8 mouse cellular contexts compared by ENCODE assay signal in the genomic region with DNA sequence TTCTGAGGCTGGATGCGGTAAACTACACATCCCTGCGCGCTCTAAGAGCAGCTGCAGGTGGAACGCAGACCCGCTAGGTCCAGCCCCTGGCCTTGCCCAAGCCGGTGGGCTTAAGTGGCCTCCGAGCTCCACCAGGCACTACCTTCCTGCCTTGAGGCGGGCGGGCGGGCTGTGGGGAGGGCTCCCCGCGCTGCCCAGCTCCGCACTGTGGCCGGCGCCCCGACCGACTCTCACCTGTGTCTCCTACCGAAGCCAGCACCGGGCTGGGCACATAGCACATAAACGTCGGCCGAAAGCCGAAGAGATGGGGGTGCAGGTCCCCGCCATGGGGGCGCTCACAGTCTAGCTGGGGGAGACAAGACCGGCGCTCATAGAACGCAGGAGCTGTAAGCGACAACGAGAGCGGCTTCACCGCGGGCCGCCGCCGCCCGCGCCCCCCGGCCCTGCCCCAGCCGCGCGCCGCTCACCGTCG. TPM values are rescaled to one million over a fixed set of nuclear protein-coding genes. Genes with fewer than 3 reads are reported as not detected.
A peak's percentile ranks its signal among the peaks of the same experiment; 100 is the strongest.
DNase-seq lines count a peak whose midpoint lies in the region; ATAC-seq and TF ChIP-seq lines count a peak whose summit lies in the region.

No protein-coding gene starts in this region.

- H3K9ac ChIP-seq in heart, embryonic 13.5 days: peak overlapping the region; percentile 86
- peak overlapping the region; percentile 94 for H3K9ac ChIP-seq in ES-E14 (ENCODE audit: insufficient read depth, low read depth, low read length, poor library complexity, severe bottlenecking)
- peak overlapping the region; percentile 93 for H3K9ac ChIP-seq in embryonic facial prominence, embryonic 11.5 days (replicated peaks; ENCODE audit: low read length)
- peak overlapping the region; percentile 97 for H3K9ac ChIP-seq in intestine, embryonic 15.5 days
- H3K9ac ChIP-seq in midbrain, embryonic 15.5 days: peak overlapping the region; percentile 90

- H3K36me3 ChIP-seq in heart, embryonic 13.5 days: peaks cover 72% of the 10 kb centered on the region
- H3K36me3 ChIP-seq in ES-E14 (ENCODE audit: control insufficient read depth, insufficient read depth, low read length, poor library complexity, severe bottlenecking): peaks cover 60% of the 10 kb centered on the region
- peaks cover 10% of the 10 kb centered on the region for H3K36me3 ChIP-seq in embryonic facial prominence, embryonic 11.5 days (replicated peaks; ENCODE audit: control insufficient read depth, insufficient read depth, low read depth, low read length)
- peaks cover 66% of the 10 kb centered on the region for H3K36me3 ChIP-seq in intestine, embryonic 15.5 days
- peaks cover 59% of the 10 kb centered on the region for H3K36me3 ChIP-seq in midbrain, embryonic 15.5 days (replicated peaks)

- intact Hi-C loops in heart, postnatal 14 days (cut with DNase I): loop anchor here (2.0 kb wide), 1 partner anchor 36 kb away; a partner anchor contains a TSS

- peak overlapping the region; percentile 34 for H3K27ac ChIP-seq in heart, embryonic 13.5 days (replicated peaks)
- no peak overlapping the region for H3K27ac ChIP-seq in ES-E14 (ENCODE audit: insufficient read depth, low read depth, low read length, poor library complexity, severe bottlenecking)
- H3K27ac ChIP-seq in embryonic facial prominence, embryonic 11.5 days (replicated peaks; ENCODE audit: low read depth, low read length): peak overlapping the region; percentile 16; the same call in 1 of the 2 replicates
- H3K27ac ChIP-seq in intestine, embryonic 15.5 days: peak overlapping the region; percentile 81
- peak overlapping the region; percentile 77 for H3K27ac ChIP-seq in midbrain, embryonic 15.5 days

- H3K4me3 ChIP-seq in heart, embryonic 13.5 days: peak overlapping the region; percentile 86
- peak overlapping the region; percentile 93 to 99 for H3K4me3 ChIP-seq in ES-E14 (ENCODE audit: insufficient read depth in 1 of 2, low read depth in 1 of 2, low read length in 2 of 2, poor library complexity in 1 of 2, severe bottlenecking in 1 of 2)
- H3K4me3 ChIP-seq in embryonic facial prominence, embryonic 11.5 days (ENCODE audit: low read depth, low read length): peak overlapping the region; percentile 94
- H3K4me3 ChIP-seq in intestine, embryonic 15.5 days (replicated peaks): peak overlapping the region; percentile 97
- peak overlapping the region; percentile 86 for H3K4me3 ChIP-seq in midbrain, embryonic 15.5 days

- no peak for DNase-seq in heart, postnatal 14 days
- no peak for DNase-seq in ES-E14 (ENCODE audit: low read depth, low spot score)
- DNase-seq in embryonic facial prominence, embryonic 11.5 days (ENCODE audit: low spot score): no peak
- no peak for DNase-seq in urinary bladder, postnatal 4 days (ENCODE audit: low spot score in 2 of 2)
- DNase-seq in layer of hippocampus, postnatal 36 days: no peak

- under 1% methylated on average over 45 of the region's 45 CpGs for WGBS in heart, embryonic 13.5 days
- WGBS in embryonic facial prominence, embryonic 11.5 days: under 1% methylated on average over 30 of the region's 45 CpGs
- WGBS in intestine, embryonic 15.5 days: under 1% methylated on average over 45 of the region's 45 CpGs
- WGBS in midbrain, embryonic 15.5 days: under 1% methylated on average over 45 of the region's 45 CpGs

- H3K27me3 ChIP-seq in heart, embryonic 13.5 days (replicated peaks): no peaks in the 10 kb centered on the region
- no peaks in the 10 kb centered on the region for H3K27me3 ChIP-seq in embryonic facial prominence, embryonic 11.5 days (ENCODE audit: control insufficient read depth, insufficient read depth, low read length)
- H3K27me3 ChIP-seq in intestine, embryonic 15.5 days (replicated peaks): no peaks in the 10 kb centered on the region
- no peaks in the 10 kb centered on the region for H3K27me3 ChIP-seq in midbrain, embryonic 15.5 days (replicated peaks)

- peak overlapping the region; percentile 87 for H3K4me2 ChIP-seq in heart, embryonic 13.5 days
- peak overlapping the region; percentile 78 for H3K4me2 ChIP-seq in embryonic facial prominence, embryonic 11.5 days (ENCODE audit: low read depth, low read length)
- H3K4me2 ChIP-seq in intestine, embryonic 15.5 days (replicated peaks): peak overlapping the region; percentile 95
- H3K4me2 ChIP-seq in midbrain, embryonic 15.5 days: peak overlapping the region; percentile 96

- no peaks in the 10 kb centered on the region for H3K9me3 ChIP-seq in heart, embryonic 13.5 days
- H3K9me3 ChIP-seq in ES-E14 (ENCODE audit: control insufficient read depth, insufficient read depth, low read depth, low read length): no peaks in the 10 kb centered on the region
- no peaks in the 10 kb centered on the region for H3K9me3 ChIP-seq in embryonic facial prominence, embryonic 11.5 days (replicated peaks; ENCODE audit: control insufficient read depth, low read length)
- H3K9me3 ChIP-seq in intestine, embryonic 15.5 days: no peaks in the 10 kb centered on the region
- no peaks in the 10 kb centered on the region for H3K9me3 ChIP-seq in midbrain, embryonic 15.5 days

- ATAC-seq in heart, embryonic 13.5 days (ENCODE audit: extremely low read depth, insufficient number of reproducible peaks, low FRiP score, low TSS enrichment): no peak
- peak; percentile 78 for ATAC-seq in embryonic facial prominence, embryonic 11.5 days (replicated peaks; ENCODE audit: insufficient number of reproducible peaks, low FRiP score, low TSS enrichment, low read depth)
- ATAC-seq in intestine, embryonic 15.5 days: peak; percentile 75
- peak; percentile 59 for ATAC-seq in midbrain, embryonic 15.5 days (replicated peaks)

- in situ Hi-C loops in ES-E14 (cut with MboI; ENCODE audit: low sequenced_read_pairs in 2 of 2, unreplicated experiment in 2 of 2): no loop called here

- H3K4me1 ChIP-seq in heart, embryonic 13.5 days: peaks cover 22% of the 10 kb centered on the region
- no peaks in the 10 kb centered on the region for H3K4me1 ChIP-seq in ES-E14 (ENCODE audit: control insufficient read depth in 2 of 2, insufficient read depth in 2 of 2, low read length in 2 of 2, poor library complexity in 1 of 2)
- H3K4me1 ChIP-seq in embryonic facial prominence, embryonic 11.5 days (ENCODE audit: control insufficient read depth, insufficient read depth, low read length): no peaks in the 10 kb centered on the region; the same call in 1 of the 2 replicates
- H3K4me1 ChIP-seq in intestine, embryonic 15.5 days (replicated peaks): peaks cover 14% of the 10 kb centered on the region
- peaks cover 23% of the 10 kb centered on the region for H3K4me1 ChIP-seq in midbrain, embryonic 15.5 days

TF ChIP-seq in ES-E14, 5 proteins besides CTCF, POLR2A, EP300 and RAD21 (continues in another document):
- no peak for TF ChIP-seq ZC3H11A (IDR thresholded peaks at IDR 0.05; ENCODE audit: borderline replicate concordance, low read depth, low read length)
- no peak for TF ChIP-seq MAFK (IDR thresholded peaks at IDR 0.05; ENCODE audit: insufficient read depth, low read depth, low read length)
- no peak for TF ChIP-seq HCFC1 (IDR thresholded peaks at IDR 0.05; ENCODE audit: borderline replicate concordance, insufficient read depth, low read length)

RNA-seq across cellular contexts. Expression of a gene that starts 0.4 kb away (rescaled TPM):
- 70.8 and 72.4 TPM in 2 replicates for polyA plus RNA-seq in heart, embryonic 13.5 days (2015; fragmentation: Nextera tagmentation; extraction: Ambion mirVana)
- total RNA-seq in heart, postnatal 14 days (2021): 10 to 100 TPM; 55.4 to 58.6 TPM
- total RNA-seq in ES-E14 (2012; rRNA removed): 87.8 and 90.4 TPM in 2 replicates
- polyA plus RNA-seq in embryonic facial prominence, embryonic 11.5 days (2014; fragmentation: Nextera tagmentation; extraction: Ambion mirVana): 130 and 132 TPM in 2 replicates
- polyA plus RNA-seq in intestine, embryonic 15.5 days (2015; fragmentation: Nextera tagmentation; extraction: Ambion mirVana): 88.2 and 90.6 TPM in 2 replicates
- polyA plus RNA-seq in midbrain, embryonic 15.5 days (2015; fragmentation: Nextera tagmentation; extraction: Ambion mirVana): 175 and 181 TPM in 2 replicates
- total RNA-seq in layer of hippocampus, postnatal 36 days (2021): 100 to 1,000 TPM; 151 to 165 TPM

RNA-seq across cellular contexts. Expression of a gene that starts 0.4 kb away (rescaled TPM):
- 115 and 123 TPM in 2 replicates for polyA plus RNA-seq in heart, embryonic 13.5 days (2015; fragmentation: Nextera tagmentation; extraction: Ambion mirVana)
- 100 to 1,000 TPM; 118 to 121 TPM for total RNA-seq in heart, postnatal 14 days (2021)
- total RNA-seq in ES-E14 (2012; rRNA removed): 133 and 149 TPM in 2 replicates
- polyA plus RNA-seq in embryonic facial prominence, embryonic 11.5 days (2014; fragmentation: Nextera tagmentation; extraction: Ambion mirVana): 100 and 103 TPM in 2 replicates
- 101 and 105 TPM in 2 replicates for polyA plus RNA-seq in intestine, embryonic 15.5 days (2015; fragmentation: Nextera tagmentation; extraction: Ambion mirVana)
- 92.1 and 97.6 TPM in 2 replicates for polyA plus RNA-seq in midbrain, embryonic 15.5 days (2015; fragmentation: Nextera tagmentation; extraction: Ambion mirVana)
- total RNA-seq in layer of hippocampus, postnatal 36 days (2021): 10 to 100 TPM; 86.5 to 93.6 TPM

RNA-seq across cellular contexts. Expression of a gene that starts 8.3 kb away (rescaled TPM):
- 15.7 and 18.9 TPM in 2 replicates for polyA plus RNA-seq in heart, embryonic 13.5 days (2015; fragmentation: Nextera tagmentation; extraction: Ambion mirVana)
- 10 to 100 TPM; 11.8 to 13.3 TPM for total RNA-seq in heart, postnatal 14 days (2021)
- 79.2 and 128 TPM in 2 replicates for total RNA-seq in ES-E14 (2012; rRNA removed)
- polyA plus RNA-seq in embryonic facial prominence, embryonic 11.5 days (2014; fragmentation: Nextera tagmentation; extraction: Ambion mirVana): 17.9 and 18.6 TPM in 2 replicates
- 19.7 and 25.2 TPM in 2 replicates for polyA plus RNA-seq in intestine, embryonic 15.5 days (2015; fragmentation: Nextera tagmentation; extraction: Ambion mirVana)
- polyA plus RNA-seq in midbrain, embryonic 15.5 days (2015; fragmentation: Nextera tagmentation; extraction: Ambion mirVana): 33.0 and 40.0 TPM in 2 replicates
- 10 to 100 TPM; 65.3 to 72.3 TPM for total RNA-seq in layer of hippocampus, postnatal 36 days (2021)

RNA-seq across cellular contexts. Expression of a gene that starts 20.3 kb away (rescaled TPM):
- polyA plus RNA-seq in heart, embryonic 13.5 days (2015; fragmentation: Nextera tagmentation; extraction: Ambion mirVana): 13.2 and 15.5 TPM in 2 replicates
- 10 to 100 TPM; 15.6 to 15.9 TPM for total RNA-seq in heart, postnatal 14 days (2021)
- total RNA-seq in ES-E14 (2012; rRNA removed): 10.4 and 13.6 TPM in 2 replicates
- 19.0 and 22.9 TPM in 2 replicates for polyA plus RNA-seq in embryonic facial prominence, embryonic 11.5 days (2014; fragmentation: Nextera tagmentation; extraction: Ambion mirVana)
- 14.6 and 17.1 TPM in 2 replicates for polyA plus RNA-seq in intestine, embryonic 15.5 days (2015; fragmentation: Nextera tagmentation; extraction: Ambion mirVana)
- polyA plus RNA-seq in midbrain, embryonic 15.5 days (2015; fragmentation: Nextera tagmentation; extraction: Ambion mirVana): 27.7 and 28.6 TPM in 2 replicates
- 10 to 100 TPM; 21.1 to 22.1 TPM for total RNA-seq in layer of hippocampus, postnatal 36 days (2021)

RNA-seq across cellular contexts. Expression of a gene that starts 28.0 kb away (rescaled TPM):
- polyA plus RNA-seq in heart, embryonic 13.5 days (2015; fragmentation: Nextera tagmentation; extraction: Ambion mirVana): 0.41 and 0.62 TPM in 2 replicates
- 1 to 10 TPM; 1.3 to 1.5 TPM for total RNA-seq in heart, postnatal 14 days (2021)
- 0.76 and 1.6 TPM in 2 replicates for total RNA-seq in ES-E14 (2012; rRNA removed)
- polyA plus RNA-seq in embryonic facial prominence, embryonic 11.5 days (2014; fragmentation: Nextera tagmentation; extraction: Ambion mirVana): 0.40 and 0.41 TPM in 2 replicates
- 0.79 and 0.91 TPM in 2 replicates for polyA plus RNA-seq in intestine, embryonic 15.5 days (2015; fragmentation: Nextera tagmentation; extraction: Ambion mirVana)
- polyA plus RNA-seq in midbrain, embryonic 15.5 days (2015; fragmentation: Nextera tagmentation; extraction: Ambion mirVana): 1.6 and 2.9 TPM in 2 replicates
- total RNA-seq in layer of hippocampus, postnatal 36 days (2021): 1 to 10 TPM; 1.6 to 2.1 TPM
